In the genomic region with DNA sequence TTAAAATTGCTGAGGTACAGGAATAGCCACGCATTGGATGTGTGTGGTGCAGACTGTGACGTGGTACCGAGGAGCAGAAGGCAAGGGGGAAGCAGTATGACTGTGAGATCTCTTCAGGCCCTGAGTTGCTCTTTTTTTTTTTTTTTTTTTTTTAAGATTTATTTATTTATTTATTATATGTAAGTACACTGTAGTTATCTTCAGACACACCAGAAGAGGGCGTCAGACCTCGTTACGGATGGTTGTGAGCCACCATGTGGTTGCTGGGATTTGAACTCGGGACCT, we compare ENCODE assay signal across 11 mouse cellular contexts. TPM values are rescaled to one million over a fixed set of nuclear protein-coding genes. Genes with fewer than 3 reads are reported as not detected.
A peak's percentile ranks its signal among the peaks of the same experiment; 100 is the strongest.
DNase-seq lines count a peak whose midpoint lies in the region; ATAC-seq and TF ChIP-seq lines count a peak whose summit lies in the region.
"Not testable (repeated sequence)": the region's sequence is repeated elsewhere in the genome, so short reads cannot be mapped to it uniquely, and the experiment has no call there.
"Had no signal": no experiment of that assay in that cellular context is flagged by ENCODE, and none has a peak within 500 bp of the region (broad histone marks: within the 10 kb centered on the region; RNA-seq: fewer than 3 reads in every experiment).

No protein-coding gene starts in this region.

- H3K4me2 ChIP-seq in forebrain, embryonic 13.5 days, result peak overlapping the region; percentile 72
- peak overlapping the region; percentile 61 for H3K4me2 ChIP-seq in heart, postnatal 0 days (ENCODE audit: low read depth, low read length)
- peak overlapping the region; percentile 68 for H3K4me2 ChIP-seq in kidney, embryonic 14.5 days (replicated peaks; ENCODE audit: low read depth, low read length)
- H3K4me2 ChIP-seq in liver, embryonic 12.5 days, result peak overlapping the region; percentile 78
- peak overlapping the region; percentile 60 for H3K4me2 ChIP-seq in midbrain, embryonic 11.5 days

- not testable (repeated sequence) for H3K9me3 ChIP-seq in forebrain, embryonic 13.5 days (replicated peaks); heart, postnatal 0 days (replicated peaks; ENCODE audit: control insufficient read depth, low read length); kidney, embryonic 14.5 days (ENCODE audit: control insufficient read depth, low read length); liver, embryonic 12.5 days (replicated peaks); midbrain, embryonic 11.5 days (ENCODE audit: control insufficient read depth, low read length)

- not testable (repeated sequence) for H3ac ChIP-seq in C2C12 (ENCODE audit: control insufficient read depth, insufficient read length, low read depth)

- not testable (repeated sequence) for H3K27me3 ChIP-seq in C2C12 (ENCODE audit: control insufficient read depth, insufficient read depth, insufficient read length); forebrain, embryonic 13.5 days; heart, postnatal 0 days (ENCODE audit: control insufficient read depth, insufficient read depth, low read length); kidney, embryonic 14.5 days (ENCODE audit: control insufficient read depth, insufficient read depth, low read length); liver, embryonic 12.5 days (replicated peaks); midbrain, embryonic 11.5 days (ENCODE audit: control insufficient read depth, insufficient read depth, low read length); spleen, adult 2 months (ENCODE audit: control insufficient read depth, insufficient read depth, low read length)

- DNase-seq in cerebellum, adult 8-10 months, result peak; percentile 14
- DNase-seq in heart, postnatal 0 days (ENCODE audit: low spot score); midbrain, embryonic 11.5 days (ENCODE audit: low spot score, missing footprints); spleen, adult 2 months (ENCODE audit: low read depth in 1 of 2, low spot score in 2 of 2): not testable (repeated sequence)

- H3K79me2 ChIP-seq in C2C12 (ENCODE audit: control insufficient read depth, insufficient read depth), result peaks cover 40% of the 10 kb centered on the region

- peak overlapping the region; percentile 44 for H3K4me3 ChIP-seq in C2C12 (ENCODE audit: insufficient read depth, poor library complexity, severe bottlenecking)
- peak overlapping the region; percentile 72 for H3K4me3 ChIP-seq in forebrain, embryonic 13.5 days
- peak overlapping the region; percentile 79 for H3K4me3 ChIP-seq in heart, postnatal 0 days (ENCODE audit: low read depth, low read length)
- peak overlapping the region; percentile 66 for H3K4me3 ChIP-seq in kidney, embryonic 14.5 days (ENCODE audit: low read length)
- peak overlapping the region; percentile 77 for H3K4me3 ChIP-seq in liver, embryonic 12.5 days
- peak overlapping the region; percentile 70 for H3K4me3 ChIP-seq in midbrain, embryonic 11.5 days (ENCODE audit: low read depth, low read length)
- H3K4me3 ChIP-seq in spleen, adult 2 months (ENCODE audit: extremely low read depth, insufficient read depth, insufficient read length), result 0 out of 2 replicates have a peak overlapping the region, but pooled peaks have one; percentile 85

- not testable (repeated sequence) for TF ChIP-seq CTCF in C2C12 (IDR thresholded peaks at IDR 0.05; ENCODE audit: control insufficient read depth, insufficient read depth, insufficient read length); heart, postnatal 0 days (IDR thresholded peaks at IDR 0.05; ENCODE audit: low read depth); spleen, adult 2 months (IDR thresholded peaks at IDR 0.05; ENCODE audit: extremely low read depth, insufficient read depth, insufficient read length, insufficient replicate concordance)

- H3K9ac ChIP-seq in forebrain, embryonic 13.5 days, result peak overlapping the region; percentile 79; the same call in 1 of the 2 replicates
- H3K9ac ChIP-seq in heart, postnatal 0 days (replicated peaks; ENCODE audit: low read depth, low read length), result peak overlapping the region; percentile 68; the same call in 1 of the 2 replicates
- H3K9ac ChIP-seq in kidney, embryonic 14.5 days (ENCODE audit: low read depth, low read length); midbrain, embryonic 11.5 days (ENCODE audit: low read length): not testable (repeated sequence)
- H3K9ac ChIP-seq in liver, embryonic 12.5 days, result peak overlapping the region; percentile 82

- not testable (repeated sequence) for H3K36me3 ChIP-seq in C2C12 (ENCODE audit: control insufficient read depth, insufficient read depth); forebrain, embryonic 13.5 days (ENCODE audit: poor library complexity, severe bottlenecking); heart, postnatal 0 days (replicated peaks; ENCODE audit: control insufficient read depth, insufficient read depth, low read length); kidney, embryonic 14.5 days (ENCODE audit: control insufficient read depth, insufficient read depth, low read length); midbrain, embryonic 11.5 days (ENCODE audit: control insufficient read depth, insufficient read depth, low read length); spleen, adult 2 months (ENCODE audit: control insufficient read depth, insufficient read depth, low read length)
- peaks cover 11% of the 10 kb centered on the region for H3K36me3 ChIP-seq in liver, embryonic 12.5 days

- not testable (repeated sequence) for H3K27ac ChIP-seq in forebrain, embryonic 13.5 days; kidney, embryonic 14.5 days (ENCODE audit: low read depth, low read length); midbrain, embryonic 11.5 days (ENCODE audit: low read depth, low read length); spleen, adult 2 months (ENCODE audit: insufficient read depth, low read length)
- peak overlapping the region; percentile 94 for H3K27ac ChIP-seq in heart, postnatal 0 days (ENCODE audit: low read depth)
- peak overlapping the region; percentile 91; the same call in 1 of the 2 replicates for H3K27ac ChIP-seq in liver, embryonic 12.5 days

- not testable (repeated sequence) for H3K4me1 ChIP-seq in forebrain, embryonic 13.5 days; heart, postnatal 0 days (ENCODE audit: control insufficient read depth, insufficient read depth); kidney, embryonic 14.5 days (ENCODE audit: control insufficient read depth, insufficient read depth, low read length); midbrain, embryonic 11.5 days (ENCODE audit: control insufficient read depth, insufficient read depth, low read length); spleen, adult 2 months (ENCODE audit: control insufficient read depth, insufficient read depth, insufficient read length)
- H3K4me1 ChIP-seq in liver, embryonic 12.5 days, result peaks cover 30% of the 10 kb centered on the region

- not testable (repeated sequence) for TF ChIP-seq EP300 in heart, postnatal 0 days (IDR thresholded peaks at IDR 0.05; ENCODE audit: low read depth)

- WGBS in forebrain, embryonic 13.5 days, result 73% methylated on average over 7 of the region's 7 CpGs
- 49% methylated on average over 7 of the region's 7 CpGs for WGBS in heart, postnatal 0 days
- WGBS in kidney, embryonic 14.5 days, result 71% methylated on average over 7 of the region's 7 CpGs
- 55% methylated on average over 7 of the region's 7 CpGs for WGBS in liver, embryonic 12.5 days (ENCODE audit: insufficient replicate concordance)
- WGBS in midbrain, embryonic 11.5 days, result 77% methylated on average over 7 of the region's 7 CpGs
- WGBS in spleen, adult 2 months, result 48% methylated on average over 7 of the region's 7 CpGs

- not testable (repeated sequence) for TF ChIP-seq POLR2A in spleen, adult 2 months (IDR thresholded peaks at IDR 0.05; ENCODE audit: low read depth, low read length)

- peaks cover 24% of the 10 kb centered on the region for H3K79me3 ChIP-seq in C2C12 (ENCODE audit: low read depth)

- not testable (repeated sequence) for ATAC-seq in forebrain, embryonic 13.5 days; heart, postnatal 0 days (ENCODE audit: insufficient read depth, low read depth); kidney, embryonic 14.5 days (ENCODE audit: low FRiP score, low TSS enrichment); liver, embryonic 12.5 days; midbrain, embryonic 11.5 days (ENCODE audit: low FRiP score)

RNA-seq across cellular contexts. Expression of gene Zfp809, which starts 0.8 kb away (rescaled TPM):
- polyA plus RNA-seq in C2C12 (2012; fragmentation: generic; extraction: Trizol), result 4.5 TPM
- polyA plus RNA-seq in forebrain, embryonic 13.5 days (2015; fragmentation: Nextera tagmentation; extraction: Ambion mirVana), result 9.3 and 11.0 TPM in 2 replicates
- 7.5 and 12.6 TPM in 2 replicates for total RNA-seq in heart, postnatal 0 days (2014; rRNA removed; ENCODE audit: low replicate concordance)
- 14.6 and 16.7 TPM in 2 replicates for polyA plus RNA-seq in heart, postnatal 0 days (2015; fragmentation: Nextera tagmentation; extraction: Ambion mirVana)
- 19.8 and 24.6 TPM in 2 replicates for polyA plus RNA-seq in kidney, embryonic 14.5 days (2014; fragmentation: Nextera tagmentation; extraction: Ambion mirVana)
- polyA plus RNA-seq in liver, embryonic 12.5 days (2016; fragmentation: Nextera tagmentation; extraction: Ambion mirVana), result 11.7 and 12.3 TPM in 2 replicates
- polyA plus RNA-seq in midbrain, embryonic 11.5 days (2014; fragmentation: Nextera tagmentation; extraction: Ambion mirVana), result 11.3 and 11.8 TPM in 2 replicates
- polyA plus RNA-seq in spleen, adult 2 months (2012; rRNA removed), result 13.8 and 15.1 TPM in 2 replicates

RNA-seq across cellular contexts. Expression of gene Zfp599, which starts 33.4 kb away (rescaled TPM):
- polyA plus RNA-seq in C2C12 (2012; fragmentation: generic; extraction: Trizol), result 0.76 TPM
- polyA plus RNA-seq in forebrain, embryonic 13.5 days (2015; fragmentation: Nextera tagmentation; extraction: Ambion mirVana), result 10.4 and 10.7 TPM in 2 replicates
- 0.50 and 1.5 TPM in 2 replicates for total RNA-seq in heart, postnatal 0 days (2014; rRNA removed; ENCODE audit: low replicate concordance)
- polyA plus RNA-seq in heart, postnatal 0 days (2015; fragmentation: Nextera tagmentation; extraction: Ambion mirVana), result 1.7 TPM in 2 replicates
- polyA plus RNA-seq in kidney, embryonic 14.5 days (2014; fragmentation: Nextera tagmentation; extraction: Ambion mirVana), result 5.3 and 7.8 TPM in 2 replicates
- polyA plus RNA-seq in liver, embryonic 12.5 days (2016; fragmentation: Nextera tagmentation; extraction: Ambion mirVana), result 2.2 and 2.3 TPM in 2 replicates
- polyA plus RNA-seq in midbrain, embryonic 11.5 days (2014; fragmentation: Nextera tagmentation; extraction: Ambion mirVana), result 6.7 TPM in 2 replicates
- polyA plus RNA-seq in spleen, adult 2 months (2012; rRNA removed), result 0.13 and 0.15 TPM in 2 replicates

RNA-seq across cellular contexts. Expression of gene Zfp872, which starts 38.4 kb away (rescaled TPM):
- polyA plus RNA-seq in C2C12 (2012; fragmentation: generic; extraction: Trizol), result not detected
- 0.13 and 0.19 TPM in 2 replicates for polyA plus RNA-seq in forebrain, embryonic 13.5 days (2015; fragmentation: Nextera tagmentation; extraction: Ambion mirVana)
- total RNA-seq in heart, postnatal 0 days (2014; rRNA removed; ENCODE audit: low replicate concordance), result not detected in 2 replicates
- polyA plus RNA-seq in heart, postnatal 0 days (2015; fragmentation: Nextera tagmentation; extraction: Ambion mirVana), result not detected in 2 replicates
- polyA plus RNA-seq in kidney, embryonic 14.5 days (2014; fragmentation: Nextera tagmentation; extraction: Ambion mirVana), result 0.13 and 0.32 TPM in 2 replicates
- 0.07 and 0.14 TPM in 2 replicates for polyA plus RNA-seq in liver, embryonic 12.5 days (2016; fragmentation: Nextera tagmentation; extraction: Ambion mirVana)
- polyA plus RNA-seq in midbrain, embryonic 11.5 days (2014; fragmentation: Nextera tagmentation; extraction: Ambion mirVana), result 0.17 and 0.23 TPM in 2 replicates
- not detected in 2 replicates for polyA plus RNA-seq in spleen, adult 2 months (2012; rRNA removed)
- total RNA-seq: gastrocnemius, postnatal 14 days; megakaryocyte, adult 5-6 weeks had no signal
- polyA plus RNA-seq: large intestine, adult 2 months had no signal
